Mouse (Mus musculus): ENCODE measurements at regions not wholly inside any gene's neighbourhood (a gene's known extent, or its start where the extent isn't known, plus 50 kb on each side); places are given as distances from the start of the nearest gene placed in this dataset.

DNA sequence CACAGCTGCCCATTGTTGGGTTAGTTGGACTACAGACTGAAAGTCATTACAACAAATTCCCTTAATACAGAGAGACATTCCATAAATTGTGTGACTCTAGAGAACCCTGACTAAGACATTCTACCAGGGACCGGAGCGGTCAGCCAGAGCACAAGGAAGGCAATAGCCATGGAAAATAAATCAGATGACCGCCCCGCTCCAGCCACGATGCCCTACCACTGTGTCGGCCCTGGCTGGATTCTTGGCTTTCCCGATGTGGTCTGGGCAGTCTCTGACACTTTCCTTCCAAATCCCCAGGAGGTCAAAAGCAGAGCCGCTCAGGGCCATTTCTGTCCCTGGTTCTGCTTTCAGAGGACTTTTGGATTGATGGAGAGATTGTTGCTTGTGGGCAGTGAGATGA, 57.8 kb downstream of the Lsm3 start:
- DNase-seq (ENCODE audit: low spot score in 2 of 2): no peak
- intact Hi-C loops (cut with DNase I): loop anchor here (10.0 kb wide), 1 partner anchor 291 kb away; no protein-coding TSS in a partner anchor

DNA sequence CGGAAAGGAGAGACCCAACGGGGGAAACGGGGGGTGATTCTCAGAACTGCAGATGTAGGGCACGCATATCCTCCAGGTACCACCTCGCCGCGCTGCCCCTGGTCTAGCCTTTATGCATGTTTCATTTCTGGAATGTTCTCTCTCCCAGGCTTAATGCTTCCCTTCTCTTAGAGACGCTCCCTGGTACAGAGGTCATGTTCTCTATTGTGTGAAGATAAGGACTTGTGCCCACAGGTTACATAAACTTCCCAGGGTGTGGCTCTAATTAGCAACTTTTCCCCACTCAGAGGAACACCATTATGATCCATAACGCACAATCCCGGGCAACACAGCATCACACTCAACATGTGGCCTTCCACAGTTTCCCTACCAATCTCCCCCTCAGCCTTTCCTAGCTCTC, 58.7 kb downstream of the Lsm3 start:
- intact Hi-C loops (cut with DNase I): loop anchor here (10.0 kb wide), 1 partner anchor 290 kb away; no protein-coding TSS in a partner anchor

DNA sequence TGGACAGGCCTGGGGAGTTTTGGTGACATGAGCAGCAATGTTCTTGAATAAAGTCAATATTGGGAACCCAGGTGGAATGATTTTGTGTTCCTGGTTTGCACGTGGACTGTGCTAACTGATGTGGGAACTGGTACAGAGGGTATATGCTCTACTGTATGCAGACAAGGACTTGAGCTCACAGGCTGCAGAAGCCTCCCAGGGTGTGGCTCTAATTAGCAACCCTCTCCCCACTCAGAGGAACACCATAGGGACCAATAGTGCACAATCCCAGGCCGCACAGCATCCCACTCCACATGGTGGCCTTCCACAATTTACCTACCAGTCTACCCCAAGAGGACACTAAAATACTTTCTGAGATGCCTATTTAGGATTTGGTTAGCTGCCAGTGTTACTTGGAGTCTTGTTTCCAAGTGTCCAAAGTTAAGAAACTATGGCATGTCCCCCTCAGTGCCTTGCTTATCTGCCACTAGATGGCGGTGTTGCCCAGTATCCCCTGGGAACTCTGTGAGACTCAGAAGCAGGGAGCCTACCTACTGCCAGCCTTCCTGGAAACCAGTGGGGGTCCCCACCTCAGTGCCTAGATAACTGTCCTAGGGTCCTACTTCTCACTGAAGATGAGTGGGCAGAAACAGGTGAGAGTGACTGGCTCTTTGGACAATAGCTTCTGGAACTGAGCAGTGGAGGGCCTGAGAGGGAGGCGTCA, 60.1 kb downstream of the Lsm3 start:
- intact Hi-C loops (cut with DNase I): loop anchor here (1.0 to 10.0 kb wide), 2 partner anchors 165 to 289 kb away; no protein-coding TSS in a partner anchor
- peak; percentile 65 to 81 for DNase-seq (ENCODE audit: low spot score in 2 of 2)

More for the DNA sequence above, 58.7 kb downstream of the Lsm3 start:
- no peak for DNase-seq (ENCODE audit: low spot score in 2 of 2)

DNA sequence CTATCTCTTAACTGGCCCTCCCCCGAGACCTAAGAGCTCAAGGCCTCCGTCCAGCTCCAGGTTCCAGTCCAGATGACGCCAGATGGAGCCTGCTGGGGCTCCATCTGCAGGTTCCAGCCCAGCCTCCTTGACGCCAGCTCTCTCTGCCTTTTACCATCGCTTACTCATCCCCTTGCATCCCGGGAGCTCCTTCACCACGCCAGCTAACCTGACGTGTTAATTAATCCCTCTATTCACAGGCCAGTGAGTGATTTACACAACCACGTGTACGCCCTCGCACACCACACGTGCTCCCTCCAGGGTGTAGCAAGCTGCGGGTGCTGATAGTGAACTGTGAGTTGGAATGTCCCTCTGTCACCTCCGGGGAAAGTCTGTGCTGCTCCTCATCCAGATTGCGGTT, 61.2 kb downstream of the Lsm3 start:
- intact Hi-C loops (cut with DNase I): loop anchor here (1.0 to 10.0 kb wide), 2 partner anchors 164 to 288 kb away; no protein-coding TSS in a partner anchor
- DNase-seq (ENCODE audit: low spot score in 2 of 2): peak; percentile 36 to 62

DNA sequence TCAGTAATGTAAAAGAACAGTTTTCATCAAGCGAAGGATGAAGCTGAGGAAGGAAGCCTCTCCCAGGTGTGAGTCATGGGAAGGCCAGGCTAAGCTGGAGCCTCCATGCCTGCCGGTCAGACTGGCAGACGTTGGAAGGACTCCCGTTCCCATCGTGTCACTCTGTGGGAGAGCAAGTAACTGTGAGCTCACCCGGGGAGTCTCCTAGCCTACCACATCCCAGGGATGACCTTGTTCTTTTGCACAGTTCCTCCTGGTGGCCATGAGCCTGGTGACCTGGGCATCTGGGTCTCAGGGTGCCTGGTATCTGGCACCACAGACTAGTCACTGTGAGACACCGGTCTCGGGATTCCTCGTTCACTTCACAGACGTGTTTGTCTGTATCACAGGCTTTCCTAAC, 63.9 kb downstream of the Lsm3 start:
- intact Hi-C loops (cut with DNase I): loop anchor here (10.0 kb wide), 1 partner anchor 285 kb away; no protein-coding TSS in a partner anchor
- DNase-seq (ENCODE audit: low spot score in 2 of 2): no peak

DNA sequence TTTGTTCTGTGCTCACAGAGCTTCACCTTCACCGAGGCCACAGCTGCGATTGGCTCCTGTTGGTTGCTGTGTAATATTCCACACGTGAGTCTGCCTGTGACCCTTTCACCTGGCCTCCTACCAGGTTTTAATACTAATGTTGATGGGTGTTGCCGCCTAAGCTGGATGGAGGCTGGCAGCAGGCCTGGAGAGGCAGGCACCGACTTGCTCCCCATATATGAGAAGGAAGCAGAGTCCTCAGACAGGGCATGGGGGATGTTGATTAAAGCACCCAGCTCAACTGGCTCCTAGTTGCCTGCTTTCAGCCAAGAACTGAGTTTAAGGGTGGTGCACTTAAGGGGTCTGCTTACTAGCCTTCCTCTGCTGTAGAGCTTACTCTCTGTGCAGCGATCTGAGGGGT, 64.9 kb downstream of the Lsm3 start:
- intact Hi-C loops (cut with DNase I): no loop called here
- no peak for DNase-seq (ENCODE audit: low spot score in 2 of 2)

DNA sequence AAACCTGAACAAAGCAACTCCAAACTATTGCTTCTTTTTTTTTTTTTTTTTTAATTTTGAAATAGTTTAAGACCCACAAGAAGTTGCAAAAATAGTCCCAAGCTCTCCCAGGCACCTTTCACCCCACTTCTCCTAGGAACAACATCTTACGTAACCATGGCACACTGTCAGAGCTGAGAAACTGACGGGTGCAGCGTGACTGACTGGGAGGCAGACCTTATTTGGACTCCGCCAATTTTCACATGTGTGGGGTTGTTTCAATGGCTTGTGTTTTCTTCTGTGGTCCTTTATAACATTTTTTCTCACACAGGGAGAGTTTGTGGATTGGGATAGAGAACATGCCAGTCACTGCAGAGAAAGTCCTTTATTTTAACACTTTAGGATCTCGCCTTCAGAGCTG, 66.6 kb downstream of the Lsm3 start:
- intact Hi-C loops (cut with DNase I): no loop called here
- DNase-seq (ENCODE audit: low spot score in 2 of 2): no peak

DNA sequence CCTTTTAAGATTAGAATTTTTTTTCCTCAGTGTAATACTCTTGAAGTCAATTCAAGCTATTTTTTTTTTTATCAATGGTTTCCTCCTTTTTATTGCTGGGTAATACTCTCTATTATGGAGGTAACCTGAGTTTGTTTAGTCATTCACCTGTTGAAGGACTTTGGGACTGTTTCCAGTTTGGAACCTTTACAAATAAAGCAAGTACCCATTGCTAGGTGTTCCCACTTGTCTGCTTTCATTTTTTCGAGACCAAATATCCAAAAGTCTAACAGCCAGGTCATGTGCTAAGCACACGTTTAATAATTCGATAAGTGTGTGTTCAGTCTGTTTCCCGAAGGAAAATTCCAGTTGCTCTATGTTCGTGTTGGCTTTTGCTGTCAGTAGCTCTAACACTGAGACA, 67.6 kb downstream of the Lsm3 start:
- no peak for DNase-seq (ENCODE audit: low spot score in 2 of 2)
- intact Hi-C loops (cut with DNase I): no loop called here

DNA sequence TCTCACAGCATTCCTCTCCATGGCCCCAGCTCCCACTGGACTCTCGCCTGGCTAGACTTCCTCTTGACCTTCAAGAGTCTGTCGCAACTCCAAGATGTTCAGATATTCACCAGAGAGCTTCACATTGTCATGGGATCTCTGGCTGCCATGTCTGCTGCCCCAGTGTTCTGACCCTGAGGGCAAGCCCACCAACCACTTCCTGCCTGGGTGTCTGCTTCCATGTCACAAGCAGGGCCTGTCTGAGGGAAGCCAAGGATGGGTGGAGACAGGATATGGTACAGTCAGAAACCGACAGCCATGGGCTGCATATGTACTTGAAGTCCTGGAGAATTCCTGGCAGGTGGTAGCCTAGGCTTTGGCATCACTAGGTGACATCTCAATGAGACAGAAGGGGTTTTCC, 69.8 kb downstream of the Lsm3 start:
- intact Hi-C loops (cut with DNase I): loop anchor here (5.0 kb wide), 1 partner anchor 72 kb away; no protein-coding TSS in a partner anchor
- DNase-seq (ENCODE audit: low spot score in 2 of 2): no peak

DNA sequence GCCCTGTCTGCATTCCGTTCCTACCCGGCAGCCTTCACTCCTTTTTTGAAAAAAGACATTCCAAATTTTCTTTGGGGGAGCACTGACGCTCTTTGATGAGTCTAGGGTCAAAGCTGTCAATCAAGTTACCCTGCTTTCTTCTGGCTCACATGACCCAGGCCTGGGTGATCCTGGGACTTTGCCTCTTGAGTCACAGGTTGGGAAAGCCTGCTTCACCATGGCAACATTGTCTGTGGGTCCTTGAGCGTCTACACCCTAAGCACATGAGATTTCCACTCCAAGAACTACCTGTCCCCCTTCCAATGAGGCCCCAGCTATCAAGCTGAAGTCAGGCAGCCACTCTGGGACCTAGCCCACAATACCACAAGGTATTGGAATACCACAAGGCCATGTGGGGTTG, 73.5 kb downstream of the Lsm3 start:
- DNase-seq (ENCODE audit: low spot score in 2 of 2): no peak
- intact Hi-C loops (cut with DNase I): loop anchor here (5.0 kb wide), 1 partner anchor 68 kb away; no protein-coding TSS in a partner anchor

DNA sequence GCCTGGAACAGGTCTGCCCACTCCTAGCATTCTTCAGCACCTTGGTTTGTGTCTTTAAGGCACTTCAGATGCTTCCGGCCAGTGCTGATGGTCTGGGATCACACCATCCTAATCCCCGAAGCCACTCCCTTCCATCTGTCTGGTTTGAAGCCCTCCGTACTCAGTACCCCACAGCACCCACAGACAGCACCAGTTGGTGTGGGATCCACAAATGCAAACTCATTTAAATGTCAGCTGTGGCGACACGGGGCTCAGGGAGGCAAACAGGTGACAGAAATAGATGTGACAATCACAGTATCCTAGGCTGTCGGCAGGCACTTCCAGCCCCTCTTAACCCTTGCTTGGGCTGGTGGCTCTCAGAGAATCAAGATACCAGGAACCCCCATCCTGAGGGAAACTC, 74.7 kb downstream of the Lsm3 start:
- intact Hi-C loops (cut with DNase I): no loop called here
- DNase-seq (ENCODE audit: low spot score in 2 of 2): no peak

DNA sequence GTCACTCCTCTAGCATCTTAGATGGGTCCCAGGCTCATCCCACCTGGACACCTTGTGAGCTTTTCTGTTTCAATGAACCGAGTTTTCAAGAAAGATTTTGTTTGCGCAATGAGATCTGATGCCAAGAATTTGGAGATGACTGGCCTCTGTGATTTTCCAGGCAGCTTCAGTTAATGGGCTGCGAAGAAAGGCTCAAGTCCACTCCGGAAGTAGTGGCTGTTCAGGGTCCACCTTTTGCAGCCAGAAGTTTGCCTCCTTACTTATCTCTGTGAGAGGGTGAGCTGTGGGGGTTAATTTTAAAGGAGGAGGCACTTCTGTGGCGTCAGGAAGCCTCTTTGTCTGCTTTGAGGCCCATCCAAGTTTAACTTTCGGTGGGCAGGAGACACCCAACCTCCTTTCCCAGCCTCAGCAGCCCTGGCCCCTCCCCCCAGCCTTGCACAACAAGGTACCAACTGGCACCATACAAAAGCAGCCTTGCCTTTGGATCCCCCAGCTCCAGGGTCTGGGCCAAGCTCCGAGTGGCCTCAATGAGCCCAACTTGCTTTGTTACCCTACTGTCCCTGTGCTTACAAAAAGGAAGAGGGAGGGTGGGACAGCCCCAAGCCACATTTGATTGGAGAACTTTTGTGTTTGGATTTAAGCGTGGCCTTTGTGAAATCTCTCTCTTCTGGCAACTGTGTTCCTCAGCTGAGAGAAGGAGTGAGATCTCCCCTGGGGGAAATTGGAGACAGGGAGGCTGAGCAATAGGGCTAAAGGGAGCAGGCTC, 75.3 kb downstream of the Lsm3 start:
- intact Hi-C loops (cut with DNase I): no loop called here
- no peak for DNase-seq (ENCODE audit: low spot score in 2 of 2)

DNA sequence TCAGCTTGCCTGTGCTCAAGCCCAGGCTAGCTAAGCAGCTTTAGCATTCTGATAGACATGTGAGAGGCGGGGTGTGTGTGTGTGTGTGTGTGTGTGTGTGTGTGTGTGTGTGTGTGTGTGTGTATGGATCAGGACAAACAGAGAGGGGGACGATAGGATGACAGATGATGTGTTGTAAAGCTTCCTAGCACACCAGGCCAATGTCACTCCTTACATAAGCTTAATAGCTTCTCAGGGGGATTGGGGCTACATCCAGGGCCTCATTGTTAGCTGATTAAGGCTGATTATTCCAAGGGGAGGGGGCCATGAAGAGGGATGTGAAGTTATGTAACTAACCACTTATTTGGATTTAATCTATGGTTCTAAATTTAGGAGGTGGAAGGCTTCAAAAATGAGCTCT, 76.9 kb downstream of the Lsm3 start:
- intact Hi-C loops (cut with DNase I): no loop called here
- no peak for DNase-seq (ENCODE audit: low spot score in 2 of 2)

DNA sequence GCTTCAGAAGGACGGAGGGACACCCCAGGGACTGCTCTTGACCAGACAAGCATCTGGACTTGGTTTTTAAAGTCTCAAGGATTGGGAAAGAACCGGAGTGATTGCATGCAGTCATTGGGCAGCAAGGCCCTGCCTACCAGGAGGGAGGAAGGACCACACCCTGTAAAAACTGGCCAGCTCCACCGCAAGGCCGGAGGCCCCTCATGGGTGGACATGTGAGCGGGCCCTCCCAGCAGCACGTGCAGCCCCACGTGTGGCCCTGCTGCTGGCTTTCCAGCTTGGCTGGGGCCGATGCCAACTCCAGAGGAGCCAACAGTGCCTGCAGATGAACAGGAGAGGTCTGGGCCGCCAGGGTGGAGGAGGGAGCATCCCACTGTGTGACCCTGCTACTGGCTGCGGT, 83.2 kb downstream of the Lsm3 start:
- DNase-seq (ENCODE audit: low spot score in 2 of 2): peak; percentile 63 to 79
- intact Hi-C loops (cut with DNase I): no loop called here

DNA sequence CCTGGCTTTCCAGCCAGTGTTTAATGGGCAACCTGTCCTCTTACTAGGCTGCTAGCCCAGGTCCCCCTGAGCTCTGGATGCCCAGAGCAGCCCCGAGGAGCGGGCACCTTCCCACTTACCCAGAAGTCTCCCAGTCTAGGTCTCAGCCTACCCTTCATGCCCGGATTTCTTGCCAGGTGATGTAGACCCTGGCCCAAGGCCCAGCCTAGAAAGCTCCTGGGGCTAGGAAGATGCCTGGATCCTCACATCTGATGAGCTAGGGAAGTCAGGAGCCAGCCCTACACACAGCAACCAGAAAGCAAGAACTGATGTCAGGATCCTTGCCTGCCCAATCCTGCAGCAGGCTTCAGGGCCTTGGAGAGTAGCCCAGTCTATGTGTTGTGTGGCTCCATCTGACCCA, 83.7 kb upstream of the Slc6a6 start:
- intact Hi-C loops (cut with DNase I): no loop called here
- no peak for DNase-seq (ENCODE audit: low spot score in 2 of 2)

DNA sequence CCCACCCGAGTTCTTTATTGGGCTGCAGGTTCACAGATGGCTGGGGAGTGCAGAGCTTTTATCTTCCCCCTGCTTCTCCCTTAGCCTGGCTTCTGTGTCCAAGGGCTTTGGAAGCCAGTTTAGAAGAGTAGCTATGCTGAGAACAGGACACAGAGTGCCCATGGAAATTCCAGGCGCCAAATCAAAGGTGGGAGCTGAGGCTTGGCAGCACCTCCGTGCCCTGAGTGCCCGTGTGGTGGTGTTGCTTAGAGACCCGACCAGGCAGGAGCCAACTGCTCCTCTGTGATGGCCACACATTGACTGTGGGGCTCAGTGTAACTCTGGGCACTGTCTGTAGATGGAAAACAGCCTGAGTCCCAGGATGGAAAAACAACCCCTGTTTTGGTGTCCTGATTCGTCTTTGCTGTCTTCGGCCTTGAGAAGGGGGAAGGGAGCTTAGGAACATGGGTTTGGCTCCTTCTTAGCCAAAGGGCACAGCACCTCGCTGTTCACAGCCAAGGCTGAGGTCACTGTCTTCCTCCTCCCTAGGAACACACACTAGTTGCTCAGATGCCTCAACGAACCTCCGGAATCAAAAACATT, 77.1 kb upstream of the Slc6a6 start:
- intact Hi-C loops (cut with DNase I): no loop called here

DNA sequence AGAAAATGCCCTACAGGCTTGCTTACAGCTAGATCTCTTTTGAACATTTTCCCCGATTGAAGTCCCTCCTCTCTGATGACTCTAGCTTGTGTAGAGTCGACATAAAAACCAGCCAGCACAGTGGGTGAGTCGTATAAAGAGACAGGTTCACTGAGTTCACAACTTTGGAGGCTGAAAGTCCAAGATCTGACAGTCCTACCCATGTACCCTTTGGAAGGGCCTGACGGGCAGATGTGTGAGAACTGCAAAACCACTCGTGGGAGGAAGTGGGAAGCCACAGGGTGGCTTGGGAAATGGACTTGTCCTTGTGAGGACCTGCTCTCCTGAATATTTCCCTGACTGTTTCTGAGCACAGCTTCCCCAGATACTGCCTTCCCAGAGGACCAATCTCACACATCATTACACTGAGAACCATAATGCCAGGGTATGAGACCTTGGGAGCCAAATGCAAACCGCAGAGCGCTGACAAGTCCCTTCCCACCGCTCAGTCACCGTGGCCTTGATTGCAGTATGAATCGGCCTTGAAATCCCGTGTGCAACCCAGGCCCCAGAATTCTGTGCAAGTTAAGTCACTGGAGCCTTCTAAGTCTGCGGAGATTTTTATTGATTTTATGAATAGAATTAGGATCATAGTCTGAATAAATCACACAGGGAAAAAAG, 76.1 kb upstream of the Slc6a6 start:
- no peak for DNase-seq (ENCODE audit: low spot score in 2 of 2)
- intact Hi-C loops (cut with DNase I): no loop called here

More for the DNA sequence above, 77.1 kb upstream of the Slc6a6 start:
- DNase-seq (ENCODE audit: low spot score in 2 of 2): peak in 1 of 2 experiments; percentile 39

DNA sequence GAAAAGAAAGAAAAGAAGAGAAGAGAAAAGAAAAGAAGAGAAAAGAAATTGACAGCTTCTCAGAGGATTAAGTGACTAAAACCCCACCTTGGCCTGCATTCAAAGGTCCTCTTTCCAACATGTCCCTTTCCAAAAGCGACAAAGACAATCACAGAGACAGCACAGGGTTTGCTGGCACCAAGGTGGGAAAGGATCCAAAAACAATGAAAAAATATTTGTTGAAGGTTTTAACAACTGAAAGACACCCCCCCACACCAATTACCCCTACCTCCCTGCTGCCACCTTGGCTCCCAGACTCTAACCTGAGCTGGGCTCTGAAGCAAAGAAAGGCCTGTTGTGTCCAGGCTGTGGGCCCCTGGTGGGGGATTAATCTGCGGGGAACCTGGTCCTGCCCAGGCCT, 74.2 kb upstream of the Slc6a6 start:
- intact Hi-C loops (cut with DNase I): no loop called here
- DNase-seq (ENCODE audit: low spot score in 2 of 2): no peak

DNA sequence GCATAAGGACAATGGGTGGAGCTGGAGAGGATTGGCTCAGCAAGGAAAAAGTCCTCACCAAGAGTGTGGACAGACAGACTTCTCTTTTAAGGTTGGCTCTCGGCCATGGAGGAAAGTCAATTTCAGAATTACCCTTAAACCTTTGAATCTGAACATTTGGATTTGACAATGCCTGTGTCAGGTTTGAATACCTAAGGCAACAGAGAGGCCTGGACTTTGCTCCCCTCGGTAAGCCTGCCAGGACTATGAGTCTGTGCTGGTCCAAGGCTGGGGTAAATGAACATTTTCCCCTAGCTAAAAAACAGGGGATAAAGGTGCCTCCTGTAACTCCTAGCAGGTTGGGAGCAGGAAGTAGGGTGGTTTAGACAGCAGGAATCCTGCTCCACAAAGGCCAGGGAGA, 68.8 kb upstream of the Slc6a6 start:
- DNase-seq (ENCODE audit: low spot score in 2 of 2): no peak
- intact Hi-C loops (cut with DNase I): no loop called here

DNA sequence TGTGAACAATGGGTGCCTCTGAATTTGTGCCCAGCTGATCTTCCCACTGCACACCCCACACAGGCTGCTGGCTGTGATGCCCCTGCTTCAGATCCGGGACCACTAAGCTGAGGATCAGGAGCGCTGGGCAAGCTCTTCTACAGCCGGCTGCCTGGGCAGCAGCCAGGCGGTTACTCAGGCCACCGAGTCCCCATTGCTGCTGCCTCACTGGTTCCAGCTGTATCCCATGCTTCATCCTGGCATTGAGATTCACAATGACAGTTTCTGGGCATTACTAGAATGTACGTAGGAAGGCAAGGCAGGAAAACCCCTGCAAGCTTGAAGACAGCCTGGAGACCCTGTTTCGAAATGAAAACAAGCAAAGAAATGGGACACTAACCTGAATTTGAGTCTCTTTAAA, 67.3 kb upstream of the Slc6a6 start:
- intact Hi-C loops (cut with DNase I): no loop called here
- DNase-seq (ENCODE audit: low spot score in 2 of 2): peak; percentile 41 to 71

Data from left cerebral cortex, postnatal 14 days (tissue).